Mouse (Mus musculus) midbrain, embryonic 11.5 days (tissue): ENCODE measurements around the gene Sucnr1. TPM values are rescaled to one million over a fixed set of nuclear protein-coding genes. Genes with fewer than 3 reads are reported as not detected.

ENCODE experiments used
- ATAC-seq: fragments of 200-750 bp; cut with Nextera tagmentation; 2 replicates; pipeline ENCODE4 v1.8.0; 2017; ENCODE audit warnings: moderate TSS enrichment, moderate library complexity; ENCODE audit not compliant: low FRiP score
- DNase-seq: peaks from one replicate; pipeline ENCODE4 v3.0.0; 2015; ENCODE audit warnings: low spot score; ENCODE audit errors: missing footprints
- H3K27ac ChIP-seq: fragments of 300-500 bp; sonication (generic); 2 replicates; pipeline ENCODE4 v1.5.1; 2014; ENCODE audit warnings: low read depth, low read length
- H3K27me3 ChIP-seq: fragments of 300-500 bp; sonication (generic); 2 replicates; pipeline ENCODE4 v1.6.1; 2014; ENCODE audit warnings: mild to moderate bottlenecking, low read length, moderate library complexity, mixed read lengths; ENCODE audit not compliant: control insufficient read depth, insufficient read depth
- H3K36me3 ChIP-seq: fragments of 300-500 bp; sonication (generic); 2 replicates; pipeline ENCODE4 v1.6.1; 2014; ENCODE audit warnings: mild to moderate bottlenecking, low read length, moderate library complexity, mixed read lengths; ENCODE audit not compliant: control insufficient read depth, insufficient read depth
- H3K4me1 ChIP-seq: fragments of 300-500 bp; sonication (generic); 2 replicates; pipeline ENCODE4 v1.6.1; 2014; ENCODE audit warnings: low read length; ENCODE audit not compliant: control insufficient read depth, insufficient read depth
- H3K4me2 ChIP-seq: fragments of 300-500 bp; sonication (generic); 2 replicates; pipeline ENCODE4 v1.6.1; 2014; ENCODE audit warnings: mild to moderate bottlenecking, moderate library complexity
- H3K4me3 ChIP-seq: fragments of 300-500 bp; sonication (generic); 2 replicates; pipeline ENCODE4 v1.5.1; 2014; ENCODE audit warnings: low read depth, low read length
- H3K9ac ChIP-seq: fragments of 300-500 bp; sonication (generic); 2 replicates; pipeline ENCODE4 v1.6.1; 2014; ENCODE audit warnings: low read length
- H3K9me3 ChIP-seq: fragments of 300-500 bp; sonication (generic); 2 replicates; pipeline ENCODE4 v1.6.1; 2016; ENCODE audit warnings: low read length; ENCODE audit not compliant: control insufficient read depth
- WGBS: fragments of 180-500 bp; shearing (Covaris S2); extraction: QIAGEN DNeasy Blood & Tissue Kit; methylation state at CpG from one replicate; pipeline ENCODE4 v1.1.7; 2014; 5-methylcytosine and 5-hydroxymethylcytosine counted together
- polyA plus RNA-seq: library from polyadenylated mRNA; unstranded; fragments of >200 nt; fragmentation: Nextera tagmentation; extraction: Ambion mirVana; gene quantifications from 2 replicates; pipeline ENCODE4 v1.2.1, GENCODE M21; 2014

Gene Sucnr1
- polyA plus RNA-seq, 1 experiment from 2014 or later = 0.14 TPM

- 92% methylated on average over 3 of the region's 3 CpGs for WGBS
- no peak overlapping the region for H3K4me3 ChIP-seq
- no peak overlapping the region for H3K9ac ChIP-seq
- H3K36me3 ChIP-seq = no peaks in the 10 kb centered on the region
- H3K27me3 ChIP-seq = no peaks in the 10 kb centered on the region
- no peak for ATAC-seq
- H3K27ac ChIP-seq = no peak overlapping the region
- H3K9me3 ChIP-seq = no peaks in the 10 kb centered on the region
- H3K4me1 ChIP-seq = no peaks in the 10 kb centered on the region
- no peak for DNase-seq
- no peak overlapping the region for H3K4me2 ChIP-seq
Measured at GRCm38 (mm10) chr3:60107736-60108135, 26.1 kb downstream of the Sucnr1 start.

- no peaks in the 10 kb centered on the region for H3K27me3 ChIP-seq
- ATAC-seq (no peak), DNase-seq (peak; percentile 54)
- no peak overlapping the region for H3K4me2 ChIP-seq
- no peaks in the 10 kb centered on the region for H3K36me3 ChIP-seq
- H3K4me1 ChIP-seq = no peaks in the 10 kb centered on the region
- H3K9me3 ChIP-seq = no peaks in the 10 kb centered on the region
- H3K4me3 ChIP-seq = no peak overlapping the region
- no peak overlapping the region for H3K9ac ChIP-seq
- no peak overlapping the region for H3K27ac ChIP-seq
Measured at GRCm38 (mm10) chr3:60108815-60109214, 27.1 kb downstream of the Sucnr1 start.

GRCm38 (mm10) chr3:60111135-60111710 is 29.6 kb downstream of the Sucnr1 start:
- Histone ChIP-seq H3K36me3 (no peaks in the 10 kb centered on the region), H3K27me3 (no peaks in the 10 kb centered on the region), H3K9ac (no peak overlapping the region), H3K4me2 (no peak overlapping the region), H3K4me3 (no peak overlapping the region), H3K9me3 (no peaks in the 10 kb centered on the region), H3K27ac (no peak overlapping the region), H3K4me1 (no peaks in the 10 kb centered on the region)
- WGBS = 91% methylated on average over 4 of the region's 4 CpGs
- ATAC-seq = no peak
- peak; percentile 19 for DNase-seq

GRCm38 (mm10) chr3:60111889-60112646 is 30.4 kb downstream of the Sucnr1 start:
- no peak overlapping the region for H3K9ac ChIP-seq
- H3K9me3 ChIP-seq = no peaks in the 10 kb centered on the region
- H3K27ac ChIP-seq = no peak overlapping the region
- ATAC-seq (peak; percentile 58; the same call in 1 of the 2 replicates), DNase-seq (peak; percentile 82)
- no peak overlapping the region for H3K4me3 ChIP-seq
- no peaks in the 10 kb centered on the region for H3K27me3 ChIP-seq
- WGBS = 82% methylated on average over 6 of the region's 6 CpGs
- H3K4me2 ChIP-seq = no peak overlapping the region
- H3K36me3 ChIP-seq = no peaks in the 10 kb centered on the region
- no peaks in the 10 kb centered on the region for H3K4me1 ChIP-seq

- no peak overlapping the region for H3K27ac ChIP-seq
- WGBS = 73% methylated on average over 2 of the region's 2 CpGs
- no peaks in the 10 kb centered on the region for H3K27me3 ChIP-seq
Measured at GRCm38 (mm10) chr3:60114571-60114970, 32.9 kb downstream of the Sucnr1 start.

GRCm38 (mm10) chr3:60121449-60121848 is 39.8 kb downstream of the Sucnr1 start:
- no peak overlapping the region for H3K4me2 ChIP-seq
- no peak for ATAC-seq
- H3K9ac ChIP-seq = no peak overlapping the region
- no peaks in the 10 kb centered on the region for H3K4me1 ChIP-seq
- no peaks in the 10 kb centered on the region for H3K9me3 ChIP-seq
- H3K36me3 ChIP-seq = no peaks in the 10 kb centered on the region
- no peaks in the 10 kb centered on the region for H3K27me3 ChIP-seq
- no peak overlapping the region for H3K4me3 ChIP-seq
- H3K27ac ChIP-seq = no peak overlapping the region
- 76% methylated on average over 3 of the region's 3 CpGs for WGBS
- DNase-seq = peak; percentile 28

More at GRCm38 (mm10) chr3:60114571-60114970, 32.9 kb downstream of the Sucnr1 start:
- no peaks in the 10 kb centered on the region for H3K4me1 ChIP-seq
- DNase-seq (peak; percentile 33), ATAC-seq (no peak)
- no peaks in the 10 kb centered on the region for H3K9me3 ChIP-seq
- H3K36me3 ChIP-seq = no peaks in the 10 kb centered on the region
- H3K4me2 ChIP-seq = no peak overlapping the region
- no peak overlapping the region for H3K4me3 ChIP-seq
- H3K9ac ChIP-seq = no peak overlapping the region

GRCm38 (mm10) chr3:60123859-60124794 is 42.5 kb downstream of the Sucnr1 start:
- Histone ChIP-seq H3K9me3 (no peaks in the 10 kb centered on the region), H3K36me3 (no peaks in the 10 kb centered on the region), H3K9ac (no peak overlapping the region), H3K27ac (no peak overlapping the region), H3K4me2 (no peak overlapping the region), H3K4me3 (no peak overlapping the region), H3K27me3 (no peaks in the 10 kb centered on the region), H3K4me1 (no peaks in the 10 kb centered on the region)
- ATAC-seq (no peak), DNase-seq (peak; percentile 73)
- 74% methylated on average over 9 of the region's 9 CpGs for WGBS

- no peak overlapping the region for H3K4me2 ChIP-seq
- ATAC-seq (no peak), DNase-seq (no peak)
- no peak overlapping the region for H3K4me3 ChIP-seq
- WGBS = 86% methylated on average over 2 of the region's 2 CpGs
- H3K9ac ChIP-seq = no peak overlapping the region
- H3K4me1 ChIP-seq = no peaks in the 10 kb centered on the region
- H3K27ac ChIP-seq = no peak overlapping the region
- H3K9me3 ChIP-seq = no peaks in the 10 kb centered on the region
- H3K36me3 ChIP-seq = no peaks in the 10 kb centered on the region
- H3K27me3 ChIP-seq = no peaks in the 10 kb centered on the region
Measured at GRCm38 (mm10) chr3:60126564-60126963, 44.9 kb downstream of the Sucnr1 start.

- WGBS = 81% methylated on average over 2 of the region's 2 CpGs
- ATAC-seq = no peak
Measured at GRCm38 (mm10) chr3:60128282-60128681, 46.6 kb downstream of the Sucnr1 start.

More at GRCm38 (mm10) chr3:60128282-60128681, 46.6 kb downstream of the Sucnr1 start:
- no peak for DNase-seq
- H3K9ac ChIP-seq = no peak overlapping the region
- H3K27ac ChIP-seq = no peak overlapping the region
- no peaks in the 10 kb centered on the region for H3K9me3 ChIP-seq
- H3K4me2 ChIP-seq = no peak overlapping the region
- no peaks in the 10 kb centered on the region for H3K27me3 ChIP-seq
- no peaks in the 10 kb centered on the region for H3K36me3 ChIP-seq
- H3K4me3 ChIP-seq = no peak overlapping the region
- no peaks in the 10 kb centered on the region for H3K4me1 ChIP-seq
